Mouse (Mus musculus): ENCODE data around the gene Faf2. TPM values are rescaled to one million over a fixed set of nuclear protein-coding genes. Genes with fewer than 3 reads are reported as not detected.

Faf2 gene
- total and polyA plus RNA-seq, 3 experiments: 31.4 to 39.3 TPM; not detected in 1

DNA sequence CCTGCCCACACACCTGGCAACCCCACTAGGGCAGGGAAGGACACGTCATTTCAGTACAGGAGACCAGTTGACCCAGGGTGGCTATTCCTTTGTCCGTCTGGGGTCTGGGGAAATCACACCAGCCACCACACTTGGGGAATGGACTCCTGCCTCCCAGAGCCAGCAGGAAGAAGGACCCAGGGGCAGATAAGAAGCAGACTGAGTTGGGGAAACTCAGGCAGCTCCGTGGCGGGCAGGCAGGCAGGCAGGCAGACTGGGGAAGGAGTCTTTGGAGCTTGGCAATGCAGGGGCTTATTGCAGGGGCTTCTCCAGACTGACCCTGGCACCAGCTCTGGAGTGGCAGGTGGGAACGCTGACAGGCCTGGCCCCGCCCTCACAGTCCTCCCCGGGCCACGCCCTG is 59.7 kb downstream of the Faf2 start:
- Histone ChIP-seq H3K9me3 (replicated peaks; ENCODE audit: insufficient read depth, low read length) (no peaks in the 10 kb centered on the region), H3K4me3 (ENCODE audit: control insufficient read depth in 1 of 2, insufficient read depth in 1 of 2, low read depth in 2 of 2, low read length in 2 of 2) (no peak overlapping the region), H3K79me2 (ENCODE audit: control insufficient read depth, insufficient read depth, low read length, poor library complexity) (peaks cover 20% of the 10 kb centered on the region), H3K27me3 (ENCODE audit: control insufficient read depth in 1 of 2, insufficient read depth in 2 of 2, low read length in 2 of 2) (no peaks in the 10 kb centered on the region), H3K36me3 (ENCODE audit: control insufficient read depth in 1 of 2, insufficient read depth in 2 of 2, low read length in 2 of 2) (peaks cover 13 to 19% of the 10 kb centered on the region in 2 experiments), H3K9ac (ENCODE audit: control insufficient read depth, low read depth, low read length, poor library complexity, severe bottlenecking) (no peak overlapping the region), H3K27ac (ENCODE audit: control insufficient read depth, low read depth, low read length) (no peak overlapping the region), H3K4me1 (ENCODE audit: control insufficient read depth in 1 of 2, insufficient read depth in 2 of 2, low read length in 2 of 2) (peaks cover 4 to 23% of the 10 kb centered on the region in 2 experiments)
- TF ChIP-seq MXI1 (IDR thresholded peaks at IDR 0.05; ENCODE audit: low read depth, low read length) (no peak), CHD2 (IDR thresholded peaks at IDR 0.05; ENCODE audit: low read length) (no peak), EP300 (IDR thresholded peaks at IDR 0.05; ENCODE audit: low read depth in 1 of 2, low read length in 2 of 2) (no peak), ETS1 (IDR thresholded peaks at IDR 0.05; ENCODE audit: low read depth, low read length) (no peak), NELFE (IDR thresholded peaks at IDR 0.05; ENCODE audit: low read depth, low read length) (no peak), POLR2AphosphoS2 (IDR thresholded peaks at IDR 0.05; ENCODE audit: low read length) (no peak), JUND (IDR thresholded peaks at IDR 0.05; ENCODE audit: low read depth, low read length) (no peak), MAFK (IDR thresholded peaks at IDR 0.05; ENCODE audit: borderline replicate concordance, low read depth, low read length) (no peak), MEF2A (IDR thresholded peaks at IDR 0.05; ENCODE audit: extremely low read depth, insufficient replicate concordance, low read depth, low read length, poor library complexity, severe bottlenecking) (no peak), TCF12 (IDR thresholded peaks at IDR 0.05; ENCODE audit: low read depth, low read length) (no peak), ZMIZ1 (IDR thresholded peaks at IDR 0.05; ENCODE audit: low read depth, low read length) (no peak), MAX (IDR thresholded peaks at IDR 0.05; ENCODE audit: low read length) (no peak)
- no peak for DNase-seq (ENCODE audit: low read depth, low spot score)

DNA sequence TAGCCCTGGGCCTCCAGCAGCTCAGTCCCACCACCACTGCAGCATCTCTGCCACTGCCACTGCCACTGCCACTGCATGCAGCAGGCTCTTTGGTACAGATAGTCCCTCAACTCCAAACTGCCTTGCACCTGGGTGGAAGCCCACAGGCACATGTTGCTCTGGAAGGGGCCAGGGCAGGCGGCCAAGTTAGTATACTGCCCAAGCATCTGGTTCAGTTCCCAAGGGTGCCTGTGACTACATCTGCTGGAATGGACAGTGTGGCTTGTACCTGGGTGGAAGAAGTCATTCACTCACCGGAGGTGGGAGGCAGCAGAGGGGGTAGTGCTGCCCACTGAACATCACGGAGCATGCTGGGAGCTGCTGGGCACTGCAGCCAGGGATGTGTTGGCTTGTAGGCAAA is 61.7 kb downstream of the Faf2 start:
- H3K79me2 ChIP-seq (ENCODE audit: control insufficient read depth, insufficient read depth, low read length, poor library complexity): peaks cover 31% of the 10 kb centered on the region
- no peak overlapping the region for H3K9ac ChIP-seq (ENCODE audit: control insufficient read depth, low read depth, low read length, poor library complexity, severe bottlenecking)
- no peak for DNase-seq (ENCODE audit: low read depth, low spot score)
- TF ChIP-seq MXI1 (IDR thresholded peaks at IDR 0.05; ENCODE audit: low read depth, low read length) (no peak), MEF2A (IDR thresholded peaks at IDR 0.05; ENCODE audit: extremely low read depth, insufficient replicate concordance, low read depth, low read length, poor library complexity, severe bottlenecking) (no peak), CHD2 (IDR thresholded peaks at IDR 0.05; ENCODE audit: low read length) (no peak), USF1 (IDR thresholded peaks at IDR 0.05; ENCODE audit: low read depth, low read length) (no peak), RAD21 (IDR thresholded peaks at IDR 0.05; ENCODE audit: low read depth, low read length) (no peak), MAX (IDR thresholded peaks at IDR 0.05; ENCODE audit: low read length) (no peak), TCF12 (IDR thresholded peaks at IDR 0.05; ENCODE audit: low read depth, low read length) (no peak)
- H3K27me3 ChIP-seq (ENCODE audit: control insufficient read depth in 1 of 2, insufficient read depth in 2 of 2, low read length in 2 of 2): no peaks in the 10 kb centered on the region
- H3K27ac ChIP-seq (ENCODE audit: control insufficient read depth, low read depth, low read length): no peak overlapping the region
- H3K36me3 ChIP-seq (ENCODE audit: control insufficient read depth in 1 of 2, insufficient read depth in 2 of 2, low read length in 2 of 2): peaks cover 13 to 21% of the 10 kb centered on the region in 2 experiments
- no peak overlapping the region for H3K4me3 ChIP-seq (ENCODE audit: control insufficient read depth in 1 of 2, insufficient read depth in 1 of 2, low read depth in 2 of 2, low read length in 2 of 2)
- H3K4me1 ChIP-seq (ENCODE audit: control insufficient read depth in 1 of 2, insufficient read depth in 2 of 2, low read length in 2 of 2): peaks cover 4 to 27% of the 10 kb centered on the region in 2 experiments
- no peaks in the 10 kb centered on the region for H3K9me3 ChIP-seq (replicated peaks; ENCODE audit: insufficient read depth, low read length)
